Mouse (Mus musculus): ENCODE data around the gene Prr23a3. TPM values are rescaled to one million over a fixed set of nuclear protein-coding genes. Genes with fewer than 3 reads are reported as not detected.

The Prr23a3 gene
- total and polyA plus RNA-seq, 2 experiments = not detected

DNA sequence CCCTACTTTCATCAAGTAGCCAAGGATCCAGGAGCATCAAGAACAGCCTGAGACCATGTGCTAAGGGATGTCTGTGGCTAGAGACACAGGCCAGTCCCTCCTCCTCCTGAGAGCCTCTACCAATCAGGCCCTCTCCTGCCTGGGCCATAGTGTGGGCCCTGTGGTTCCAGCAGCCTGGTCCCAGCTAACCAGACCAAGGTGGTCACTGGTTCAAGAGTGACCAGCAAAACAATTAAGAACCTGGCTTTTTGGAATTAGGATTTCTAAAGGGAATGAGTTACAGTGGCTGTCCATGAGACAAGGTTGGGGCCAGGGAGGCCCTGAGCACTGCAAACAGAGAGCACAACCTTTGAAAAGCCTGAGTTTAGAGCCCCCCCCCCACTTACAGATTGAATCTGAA lies 43.5 kb upstream of the Prr23a3 start:
- Histone ChIP-seq H3K4me3 (ENCODE audit: insufficient read depth, low read depth, low read length) (no peak overlapping the region), H3K36me3 (ENCODE audit: control insufficient read depth, insufficient read depth, low read length) (no peaks in the 10 kb centered on the region), H3K79me2 (ENCODE audit: control insufficient read depth, insufficient read depth, low read length) (no peaks in the 10 kb centered on the region), H3K27ac (replicated peaks; ENCODE audit: insufficient read depth, low read depth, low read length) (no peak overlapping the region), H3K9ac (ENCODE audit: low read depth, low read length) (no peak overlapping the region), H3K4me1 (ENCODE audit: control insufficient read depth, insufficient read depth, low read length) (no peaks in the 10 kb centered on the region), H3K27me3 (ENCODE audit: control insufficient read depth, insufficient read depth, low read length) (no peaks in the 10 kb centered on the region)
- TF ChIP-seq CTCF (IDR thresholded peaks at IDR 0.05; ENCODE audit: low read depth, low read length) = no peak
- TF ChIP-seq POLR2A (IDR thresholded peaks at IDR 0.05; ENCODE audit: extremely low read depth, insufficient read depth, low read length) = no peak
- no peak for DNase-seq (ENCODE audit: extremely low read depth, low read depth, low spot score)

DNA sequence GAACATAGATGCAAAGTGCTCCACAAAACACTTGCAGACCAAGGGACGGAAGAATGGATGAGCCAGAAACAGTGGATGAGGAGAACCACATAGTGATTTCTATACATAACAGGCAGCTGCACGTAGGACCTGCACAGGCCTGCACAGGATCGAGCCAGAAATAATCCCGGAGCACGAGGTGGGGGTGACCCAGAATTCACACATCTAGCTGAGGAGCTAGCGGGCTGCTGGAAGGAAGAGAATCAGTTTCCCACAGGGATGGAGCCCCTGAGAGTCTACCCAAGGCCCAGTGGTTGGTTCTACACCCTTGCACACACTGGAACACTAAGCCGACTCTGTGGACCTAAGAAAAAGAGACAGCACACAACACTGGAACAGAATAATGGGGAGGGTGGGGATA lies 40.8 kb upstream of the Prr23a3 start:
- H3K79me2 ChIP-seq (ENCODE audit: control insufficient read depth, insufficient read depth, low read length) = no peaks in the 10 kb centered on the region
- no peaks in the 10 kb centered on the region for H3K4me1 ChIP-seq (ENCODE audit: control insufficient read depth, insufficient read depth, low read length)
- H3K9ac ChIP-seq (ENCODE audit: low read depth, low read length) = no peak overlapping the region
- H3K27ac ChIP-seq (replicated peaks; ENCODE audit: insufficient read depth, low read depth, low read length) = no peak overlapping the region
- H3K36me3 ChIP-seq (ENCODE audit: control insufficient read depth, insufficient read depth, low read length) = no peaks in the 10 kb centered on the region
- no peak overlapping the region for H3K4me3 ChIP-seq (ENCODE audit: insufficient read depth, low read depth, low read length)
- TF ChIP-seq CTCF (IDR thresholded peaks at IDR 0.05; ENCODE audit: low read depth, low read length) (no peak), POLR2A (IDR thresholded peaks at IDR 0.05; ENCODE audit: extremely low read depth, insufficient read depth, low read length) (no peak)
- WGBS = 90% methylated on average over 7 of the region's 7 CpGs
- no peaks in the 10 kb centered on the region for H3K27me3 ChIP-seq (ENCODE audit: control insufficient read depth, insufficient read depth, low read length)
- DNase-seq (ENCODE audit: extremely low read depth, low read depth, low spot score) = no peak

DNA sequence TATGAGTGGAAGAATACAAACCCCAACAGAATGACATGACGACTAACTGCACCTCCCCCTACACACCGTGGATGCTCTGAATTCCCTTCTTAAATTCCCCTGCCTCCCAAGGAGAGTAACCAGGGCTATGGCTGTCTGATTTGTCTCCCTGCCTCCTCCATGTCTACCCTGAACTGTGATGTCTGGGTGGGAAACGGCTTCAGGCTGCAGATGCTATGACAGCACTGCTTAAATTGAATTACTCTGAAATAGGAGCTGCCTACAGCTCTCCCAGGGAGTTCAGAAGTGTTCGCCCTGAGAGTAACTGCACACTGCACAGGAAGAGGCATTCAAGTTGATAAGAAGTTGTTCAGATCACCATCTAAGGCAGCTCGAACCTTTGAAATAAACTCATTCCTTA lies 35.1 kb upstream of the Prr23a3 start:
- no peaks in the 10 kb centered on the region for H3K36me3 ChIP-seq (ENCODE audit: control insufficient read depth, insufficient read depth, low read length)
- no peak overlapping the region for H3K4me3 ChIP-seq (ENCODE audit: insufficient read depth, low read depth, low read length)
- no peaks in the 10 kb centered on the region for H3K27me3 ChIP-seq (ENCODE audit: control insufficient read depth, insufficient read depth, low read length)
- WGBS = 65% methylated on average over 5 of the region's 5 CpGs
- TF ChIP-seq CTCF (IDR thresholded peaks at IDR 0.05; ENCODE audit: low read depth, low read length) = no peak
- no peak for TF ChIP-seq POLR2A (IDR thresholded peaks at IDR 0.05; ENCODE audit: extremely low read depth, insufficient read depth, low read length)
- no peak for DNase-seq (ENCODE audit: extremely low read depth, low read depth, low spot score)
- no peak overlapping the region for H3K27ac ChIP-seq (replicated peaks; ENCODE audit: insufficient read depth, low read depth, low read length)
- no peaks in the 10 kb centered on the region for H3K79me2 ChIP-seq (ENCODE audit: control insufficient read depth, insufficient read depth, low read length)
- H3K9ac ChIP-seq (ENCODE audit: low read depth, low read length) = no peak overlapping the region
- no peaks in the 10 kb centered on the region for H3K4me1 ChIP-seq (ENCODE audit: control insufficient read depth, insufficient read depth, low read length)

DNA sequence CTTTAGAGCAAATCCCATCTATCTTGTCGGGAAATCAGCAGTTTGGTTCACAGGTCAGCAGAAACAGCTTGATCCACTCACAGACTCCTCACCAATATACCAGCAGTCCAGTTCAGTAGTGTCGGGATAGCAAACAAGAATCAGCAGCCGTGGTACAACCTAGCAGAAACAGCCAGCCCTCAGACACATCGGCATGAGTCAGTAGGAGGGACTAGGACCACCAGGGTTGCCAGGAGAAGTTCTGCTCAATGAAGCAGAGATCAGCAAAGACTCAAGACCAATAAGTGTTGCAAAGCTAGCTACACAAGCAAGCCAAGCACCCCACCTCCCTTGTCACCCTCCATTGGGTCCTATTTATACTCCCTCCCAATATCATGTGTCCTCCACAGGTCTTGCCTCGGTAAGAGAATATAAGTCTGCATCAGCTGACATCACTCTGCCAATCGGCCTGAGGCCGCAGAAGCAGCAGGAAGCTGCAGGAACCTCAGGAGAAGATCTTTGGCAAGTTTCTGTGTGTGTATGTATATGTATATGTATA lies 27.0 kb upstream of the Prr23a3 start:
- Histone ChIP-seq H3K4me1 (ENCODE audit: control insufficient read depth, insufficient read depth, low read length) (no peaks in the 10 kb centered on the region), H3K79me2 (ENCODE audit: control insufficient read depth, insufficient read depth, low read length) (no peaks in the 10 kb centered on the region), H3K27me3 (ENCODE audit: control insufficient read depth, insufficient read depth, low read length) (peaks cover 5% of the 10 kb centered on the region; the same call in 1 of the 2 replicates), H3K27ac (replicated peaks; ENCODE audit: insufficient read depth, low read depth, low read length) (no peak overlapping the region), H3K36me3 (ENCODE audit: control insufficient read depth, insufficient read depth, low read length) (no peaks in the 10 kb centered on the region), H3K4me3 (ENCODE audit: insufficient read depth, low read depth, low read length) (no peak overlapping the region), H3K9ac (ENCODE audit: low read depth, low read length) (no peak overlapping the region)
- no peak for DNase-seq (ENCODE audit: extremely low read depth, low read depth, low spot score)
- TF ChIP-seq POLR2A (IDR thresholded peaks at IDR 0.05; ENCODE audit: extremely low read depth, insufficient read depth, low read length) (no peak), CTCF (IDR thresholded peaks at IDR 0.05; ENCODE audit: low read depth, low read length) (no peak)
- WGBS = 84% methylated on average over 7 of the region's 7 CpGs

DNA sequence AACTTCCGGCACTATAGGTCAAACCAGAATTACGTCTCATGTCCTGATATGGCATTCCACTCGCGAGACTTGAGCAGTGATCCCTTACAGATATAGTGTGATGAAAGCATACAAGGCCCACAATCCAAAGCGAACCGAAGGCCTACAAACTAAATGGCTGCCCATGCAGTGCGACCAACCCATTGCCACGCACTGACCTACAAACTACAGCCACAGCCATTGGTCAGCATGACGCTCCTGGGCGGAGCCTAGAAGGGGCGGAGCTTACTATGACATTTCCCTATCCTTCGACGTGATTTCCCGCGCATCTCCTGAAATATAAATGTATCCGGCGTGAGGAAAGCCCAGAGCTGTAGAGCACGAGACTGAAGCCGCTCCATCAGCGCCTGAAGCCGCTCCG lies 22.4 kb upstream of the Prr23a3 start, which contains the start of gene Prr23a1:
Gene Prr23a1 (plus strand): TSS at position 387 of the 400 bp plus-strand sequence.
- H3K9ac ChIP-seq (ENCODE audit: low read depth, low read length) = no peak within 1 kb of the TSS
- H3K4me1 ChIP-seq (ENCODE audit: control insufficient read depth, insufficient read depth, low read length) = no peaks in the 10 kb centered on the region
- no peak within 1 kb of the TSS for H3K27ac ChIP-seq (replicated peaks; ENCODE audit: insufficient read depth, low read depth, low read length)
- H3K36me3 ChIP-seq (ENCODE audit: control insufficient read depth, insufficient read depth, low read length) = no peaks in the 10 kb centered on the region
- DNase-seq (ENCODE audit: extremely low read depth, low read depth, low spot score) = no peak
- no peaks in the 10 kb centered on the region for H3K79me2 ChIP-seq (ENCODE audit: control insufficient read depth, insufficient read depth, low read length)
- H3K4me3 ChIP-seq (ENCODE audit: insufficient read depth, low read depth, low read length) = no peak within 1 kb of the TSS
- WGBS = 63% methylated on average over 22 of the region's 22 CpGs
- TF ChIP-seq CTCF (IDR thresholded peaks at IDR 0.05; ENCODE audit: low read depth, low read length) = no peak
- peaks cover 5% of the 10 kb centered on the region; the same call in 1 of the 2 replicates for H3K27me3 ChIP-seq (ENCODE audit: control insufficient read depth, insufficient read depth, low read length)

DNA sequence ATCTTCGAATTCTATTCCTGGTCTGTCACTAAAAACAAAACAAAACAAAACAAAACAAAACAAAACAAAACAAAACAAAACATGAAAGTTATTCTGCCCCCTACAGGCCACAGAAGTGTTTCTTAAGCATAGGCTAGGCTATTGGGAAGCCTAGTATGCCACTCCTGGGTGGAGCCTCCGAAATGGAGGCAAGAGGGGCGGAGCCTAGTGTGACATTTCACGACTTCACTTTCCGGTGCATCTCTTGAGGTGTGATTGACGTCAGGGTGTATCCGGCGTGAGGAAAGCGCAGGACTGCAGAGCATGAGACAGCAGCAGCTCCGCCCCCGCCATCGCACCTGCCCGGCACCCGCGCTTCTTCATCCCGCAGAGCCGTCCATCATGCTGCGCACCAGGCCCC lies 8.4 kb upstream of the Prr23a3 start, which contains the start of gene Prr23a2:
Gene Prr23a2 (plus strand): TSS at position 285 of the 400 bp plus-strand sequence.
- Histone ChIP-seq H3K27ac (replicated peaks; ENCODE audit: insufficient read depth, low read depth, low read length) (no peak within 1 kb of the TSS), H3K4me3 (ENCODE audit: insufficient read depth, low read depth, low read length) (no peak within 1 kb of the TSS), H3K36me3 (ENCODE audit: control insufficient read depth, insufficient read depth, low read length) (no peaks in the 10 kb centered on the region), H3K79me2 (ENCODE audit: control insufficient read depth, insufficient read depth, low read length) (no peaks in the 10 kb centered on the region), H3K27me3 (ENCODE audit: control insufficient read depth, insufficient read depth, low read length) (no peaks in the 10 kb centered on the region; the same call in 1 of the 2 replicates), H3K9ac (ENCODE audit: low read depth, low read length) (no peak within 1 kb of the TSS), H3K4me1 (ENCODE audit: control insufficient read depth, insufficient read depth, low read length) (no peaks in the 10 kb centered on the region)
- TF ChIP-seq CTCF (IDR thresholded peaks at IDR 0.05; ENCODE audit: low read depth, low read length) (no peak), POLR2A (IDR thresholded peaks at IDR 0.05; ENCODE audit: extremely low read depth, insufficient read depth, low read length) (no peak)
- no peak for DNase-seq (ENCODE audit: extremely low read depth, low read depth, low spot score)
- WGBS = 60% methylated on average over 18 of the region's 18 CpGs
